Mouse (Mus musculus): Measurements from ENCODE around the gene Elf1.

- no peak for TF ChIP-seq GATA1 (IDR thresholded peaks at IDR 0.05; ENCODE audit: borderline replicate concordance, low read length)
- TF ChIP-seq FLI1 (IDR thresholded peaks at IDR 0.05; ENCODE audit: low read length): no peak
Observed at GRCm38 (mm10) chr14:79518123-79518522, 37.1 kb downstream of the Elf1 start.

All from megakaryocyte, embryonic 14.5 days (primary cell).